Mouse (Mus musculus) layer of hippocampus, adult 2 months (tissue): Measurements from ENCODE around the gene Stmnd1. TPM values are rescaled to one million over a fixed set of nuclear protein-coding genes. Genes with fewer than 3 reads are reported as not detected.
"Not testable (repeated sequence)": the region's sequence is repeated elsewhere in the genome, so short reads cannot be mapped to it uniquely, and the experiment has no call there.

Experiments used
- DNase-seq, 2 experiments: peaks; one replicate each; pipeline ENCODE4 v3.0.0; 2022; ENCODE audit warnings: low spot score in 2 of 2
- H3K27ac ChIP-seq: fragments of 200-600 bp; 2 replicates; pipeline ENCODE4 v1.8.1; 2022
- H3K4me3 ChIP-seq: fragments of 200-600 bp; 2 replicates; pipeline ENCODE4 v1.8.1; 2022; ENCODE audit warnings: mild to moderate bottlenecking
- CTCF ChIP-seq: fragments of 200-600 bp; conservative IDR thresholded peaks from 2 replicates; pipeline ENCODE4 v1.8.1; 2022; ENCODE audit warnings: antibody characterized with exemption, mild to moderate bottlenecking, moderate library complexity
- total RNA-seq, 2 experiments: library from RNA; stranded (reverse); gene quantifications; 2 replicates each; pipeline ENCODE4 v1.2.3; 2021

Gene Stmnd1
- total RNA-seq, 2 experiments from 2014 or later = not detected

DNA sequence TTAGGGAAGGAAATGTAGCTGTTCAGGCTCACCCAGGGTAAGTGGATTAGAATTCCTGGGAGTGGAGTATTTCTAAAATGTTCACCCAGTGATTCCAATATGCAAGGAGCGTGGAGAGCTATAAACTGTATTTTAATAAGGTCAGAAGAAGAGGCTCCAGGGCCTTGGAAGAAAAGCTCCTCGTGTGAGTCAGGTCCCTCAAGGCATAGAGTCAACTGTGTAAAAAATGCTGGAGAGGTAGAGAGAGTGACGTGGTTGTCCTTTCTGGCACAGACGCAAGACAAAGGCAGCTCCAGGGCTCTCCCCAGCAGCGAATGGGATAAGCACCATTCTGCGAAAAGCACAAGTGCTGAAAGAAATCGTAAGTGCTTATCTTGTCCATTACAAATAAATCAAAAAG, 41.6 kb downstream of the Stmnd1 start:
- no peak for TF ChIP-seq CTCF

DNA sequence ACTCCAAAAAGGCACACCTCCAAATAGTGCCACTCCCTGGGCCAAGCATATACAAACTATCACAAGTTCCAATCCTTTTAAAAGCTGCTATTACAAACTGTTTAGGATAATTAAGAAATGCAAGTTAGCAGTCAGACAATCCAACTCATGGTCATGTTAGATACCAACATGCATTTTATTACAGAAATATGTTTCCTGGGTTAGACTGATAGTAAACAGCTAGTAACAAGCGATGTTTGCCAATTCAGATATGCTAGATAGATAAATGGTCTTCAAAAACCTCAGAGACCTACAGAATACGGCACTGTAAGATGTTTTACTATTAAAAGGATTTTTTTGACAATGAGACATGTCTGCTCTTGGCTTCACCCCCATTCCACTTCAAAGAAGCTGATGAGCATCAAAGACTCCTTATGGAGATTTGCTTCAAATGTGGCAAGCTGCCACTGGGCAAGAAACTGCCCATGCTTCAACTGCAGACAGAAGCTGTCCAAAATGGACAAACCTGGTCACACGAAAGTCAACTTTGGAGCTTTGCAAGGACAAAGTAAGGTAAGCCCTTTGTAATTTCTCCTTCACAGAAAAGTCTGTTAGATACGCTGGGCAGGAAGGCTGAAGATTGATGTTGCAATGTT, 52.9 kb downstream of the Stmnd1 start:
- DNase-seq = no peak
- H3K4me3 ChIP-seq = no peak overlapping the region
- H3K27ac ChIP-seq = no peak overlapping the region
- no peak for TF ChIP-seq CTCF

More for the DNA sequence above, 41.6 kb downstream of the Stmnd1 start:
- Histone ChIP-seq H3K27ac (no peak overlapping the region), H3K4me3 (no peak overlapping the region)
- no peak for DNase-seq

DNA sequence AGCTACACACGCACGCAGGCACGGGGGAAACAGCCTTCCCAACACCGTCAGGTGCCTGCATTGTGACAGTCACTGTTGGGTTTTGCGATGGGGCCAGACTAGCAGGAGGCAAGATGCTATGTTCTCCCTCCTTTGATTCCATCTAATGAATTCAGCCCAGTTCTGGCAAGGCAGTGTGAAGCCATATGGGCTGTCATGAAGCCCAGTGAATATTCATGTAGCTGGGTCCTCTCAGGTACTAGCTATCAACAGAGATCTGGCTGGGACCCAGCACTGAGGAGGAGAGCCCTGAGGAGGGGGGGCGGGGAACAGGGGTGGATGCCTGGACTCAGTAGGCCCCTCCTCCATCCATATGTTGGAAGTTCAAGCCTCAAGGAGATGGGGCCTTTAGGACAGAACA, 61.5 kb downstream of the Stmnd1 start:
- Histone ChIP-seq H3K4me3 (no peak overlapping the region), H3K27ac (peak overlapping the region; percentile 36; the same call in 1 of the 2 replicates)
- TF ChIP-seq CTCF = no peak
- DNase-seq = peak; percentile 70 to 84

DNA sequence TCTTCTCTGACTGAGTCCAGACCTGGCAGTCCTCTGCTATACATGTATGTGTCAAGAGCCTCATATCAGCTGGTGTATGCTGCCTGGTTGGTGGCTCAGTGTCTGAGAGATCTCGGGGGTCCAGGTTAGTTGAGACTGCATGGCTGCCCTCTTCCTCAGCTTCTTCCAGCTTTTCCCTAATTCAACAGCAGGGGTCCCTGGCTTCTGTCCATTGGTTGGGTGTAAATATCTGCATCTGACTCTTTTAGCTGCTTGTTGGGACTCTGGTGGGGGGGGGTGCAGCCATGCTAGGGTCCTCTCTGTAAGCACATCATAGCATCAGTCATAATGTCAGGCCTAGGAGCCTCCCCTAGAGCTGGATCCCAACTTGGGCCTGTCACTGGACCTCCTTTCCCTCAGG, 62.8 kb downstream of the Stmnd1 start:
- H3K27ac ChIP-seq = not testable (repeated sequence)

DNA sequence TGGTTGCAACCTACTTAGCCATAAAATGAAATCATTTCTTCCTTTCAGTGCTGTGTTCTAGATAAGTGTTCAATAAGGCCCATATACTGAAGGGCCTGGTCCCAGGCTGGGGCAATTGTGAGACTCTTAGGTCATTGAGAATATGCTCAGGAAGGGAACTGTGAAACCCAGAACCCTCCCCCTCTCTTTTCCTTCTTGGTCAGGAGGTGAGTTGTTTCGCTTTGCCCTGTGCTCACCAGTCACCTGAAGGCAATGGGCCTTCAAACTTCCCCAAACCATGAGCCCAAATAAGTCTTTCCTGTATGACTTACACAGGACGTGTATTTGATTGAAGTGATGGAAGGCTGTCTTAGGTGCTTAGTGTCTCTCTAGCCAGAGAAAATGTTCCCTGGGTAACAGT, 64.3 kb downstream of the Stmnd1 start:
- Histone ChIP-seq H3K27ac (no peak overlapping the region), H3K4me3 (no peak overlapping the region)
- no peak for DNase-seq
- TF ChIP-seq CTCF = no peak

More for the DNA sequence above, 62.8 kb downstream of the Stmnd1 start:
- not testable (repeated sequence) for H3K4me3 ChIP-seq, DNase-seq

DNA sequence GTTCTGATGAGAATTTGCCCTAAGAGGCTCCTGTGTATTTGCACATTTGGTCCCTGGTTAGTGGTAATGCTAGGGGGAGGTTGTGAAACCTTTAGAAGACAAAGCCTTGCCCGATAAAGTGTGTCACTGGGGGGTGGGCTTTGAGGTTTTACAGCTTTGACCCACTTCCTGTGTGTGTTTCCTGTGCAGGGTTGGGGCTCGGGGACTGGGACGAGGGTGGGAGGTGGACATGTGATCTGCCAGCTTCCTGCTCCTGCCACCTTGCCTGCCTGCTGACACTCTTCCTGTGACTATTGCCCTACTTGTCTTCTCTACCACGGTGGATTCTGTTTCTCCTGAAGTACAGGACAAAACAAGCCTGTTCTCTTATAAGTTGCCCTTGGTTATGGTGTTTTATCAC, 66.4 kb downstream of the Stmnd1 start:
- TF ChIP-seq CTCF = no peak
- H3K4me3 ChIP-seq = no peak overlapping the region
- no peak for DNase-seq
- no peak overlapping the region for H3K27ac ChIP-seq

DNA sequence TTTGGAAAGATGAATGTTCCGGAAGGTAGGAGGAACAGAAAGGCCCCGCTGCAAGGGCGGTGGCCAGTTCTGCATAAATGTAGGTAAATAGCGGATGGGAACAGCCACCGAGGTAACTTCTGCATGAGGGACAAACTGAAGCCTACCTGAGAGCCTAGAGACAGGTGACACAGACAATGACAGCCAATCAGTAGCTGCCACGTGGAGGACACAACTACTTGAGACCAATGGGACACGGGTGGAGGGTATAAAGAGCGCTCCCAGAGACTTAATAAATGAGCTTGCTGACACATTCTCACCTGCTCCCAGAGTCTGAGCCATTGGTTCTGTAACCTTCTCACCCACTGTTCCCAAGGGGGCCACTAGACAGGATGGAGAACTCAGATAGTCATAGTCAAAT, 67.1 kb downstream of the Stmnd1 start:
- no peak for TF ChIP-seq CTCF
- no peak for DNase-seq
- Histone ChIP-seq H3K27ac (no peak overlapping the region), H3K4me3 (no peak overlapping the region)

DNA sequence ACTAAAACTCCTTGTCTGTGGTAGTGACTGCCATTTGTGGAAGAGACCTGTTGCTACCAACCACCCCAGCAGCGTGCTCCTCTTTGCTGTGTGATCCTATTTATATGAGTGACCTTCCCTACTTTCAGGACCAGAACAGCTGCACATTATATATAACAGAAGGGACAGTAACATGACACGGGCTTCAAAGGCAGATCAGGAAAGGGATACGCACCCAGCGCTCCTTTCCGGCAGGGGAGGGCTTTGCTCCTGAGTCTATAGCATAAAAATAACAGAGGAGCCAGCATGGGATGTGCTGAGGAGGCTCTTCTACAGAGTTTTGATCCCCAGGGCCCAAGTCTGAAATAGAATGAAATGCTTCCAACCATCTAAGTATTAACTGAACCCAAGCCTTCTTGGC, 67.9 kb downstream of the Stmnd1 start:
- TF ChIP-seq CTCF = no peak
- no peak for DNase-seq
- Histone ChIP-seq H3K4me3 (no peak overlapping the region), H3K27ac (no peak overlapping the region)

DNA sequence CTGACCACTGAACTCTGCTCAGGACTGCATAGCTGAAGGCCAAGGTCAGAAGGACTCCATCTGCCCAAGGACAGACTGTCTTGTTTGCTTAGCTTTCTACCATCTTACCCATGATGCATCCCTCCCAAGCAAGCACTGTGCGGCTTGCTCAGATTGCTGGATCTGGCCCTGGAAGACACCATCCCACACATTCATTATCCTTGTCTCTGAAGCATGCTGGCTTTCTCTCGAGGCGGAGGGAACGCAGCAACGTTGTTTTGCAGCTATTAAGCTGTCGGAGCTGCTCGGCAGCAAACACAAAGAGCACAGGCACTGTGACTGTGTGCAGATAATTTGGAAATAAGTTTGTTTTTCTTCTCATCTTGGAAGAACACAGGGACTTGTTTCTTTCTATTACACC, 69.7 kb downstream of the Stmnd1 start:
- no peak overlapping the region for H3K4me3 ChIP-seq
- peak; percentile 19 to 74 for DNase-seq
- peak overlapping the region; percentile 62 for H3K27ac ChIP-seq
- no peak for TF ChIP-seq CTCF

DNA sequence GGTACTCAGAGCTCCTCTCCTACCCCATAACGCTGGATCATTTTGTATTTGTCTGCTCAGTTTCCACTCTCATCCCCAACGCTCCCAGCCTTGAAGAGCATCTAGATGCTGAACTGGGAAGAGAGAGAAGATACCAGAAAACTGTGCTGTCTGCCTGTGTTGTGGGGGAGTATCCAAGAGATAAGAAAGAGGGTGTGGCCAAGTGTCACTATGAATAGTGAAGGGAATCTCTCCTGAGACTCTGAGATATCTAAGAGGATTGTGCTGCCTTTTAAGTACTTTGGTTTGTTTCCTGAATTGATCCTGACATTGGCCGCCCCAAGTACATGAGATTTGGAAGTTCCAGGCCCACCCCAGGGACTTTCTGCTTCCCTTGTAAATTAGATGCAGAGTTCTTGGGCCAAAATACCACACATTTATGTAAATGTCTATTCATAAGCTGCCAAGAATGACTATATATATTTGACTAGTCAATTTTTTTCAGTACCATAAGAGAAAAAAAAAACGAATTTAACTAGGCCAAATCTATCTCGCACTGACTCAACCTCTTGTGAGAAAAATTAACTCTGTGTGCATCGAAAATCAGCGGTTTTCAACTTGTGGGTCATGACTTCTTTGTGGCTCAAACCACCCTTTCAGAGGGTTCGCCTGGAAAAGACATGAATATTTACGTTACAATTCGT, 73.5 kb downstream of the Stmnd1 start:
- no peak overlapping the region for H3K27ac ChIP-seq
- no peak for DNase-seq
- no peak overlapping the region for H3K4me3 ChIP-seq
- TF ChIP-seq CTCF = no peak

DNA sequence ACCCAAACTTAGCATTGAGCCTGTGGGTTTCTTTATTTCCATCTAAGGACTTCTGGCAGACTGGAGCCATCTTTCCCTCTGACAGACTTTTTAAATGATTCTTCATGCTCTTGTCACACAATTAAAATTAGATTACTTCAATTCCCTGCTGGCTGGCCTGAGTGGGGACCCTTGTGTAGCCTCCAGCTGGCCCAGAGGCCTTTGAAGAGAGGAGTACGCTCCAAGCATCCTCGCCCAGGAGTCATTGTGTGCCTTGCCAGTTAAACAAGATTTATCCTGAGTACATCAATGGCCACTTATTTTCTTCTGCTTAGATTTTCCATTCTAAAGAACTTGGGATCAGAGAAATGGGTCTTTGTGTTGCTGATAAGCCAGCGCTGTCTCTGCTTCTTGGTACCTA, 76.1 kb downstream of the Stmnd1 start:
- TF ChIP-seq CTCF = no peak
- DNase-seq = peak in 1 of 2 experiments; percentile 34

More for the DNA sequence above, 76.1 kb downstream of the Stmnd1 start:
- Histone ChIP-seq H3K27ac (no peak overlapping the region), H3K4me3 (no peak overlapping the region)

Other genes with a start within 250 kb of the Stmnd1 start
- gene Rbm24, start 144.7 kb downstream of the Stmnd1 start, total RNA-seq = 10 to 100 TPM; 20.2 to 24.7 TPM
- gene Cap2, start 228.1 kb downstream of the Stmnd1 start, total RNA-seq = 100 to 1,000 TPM; 216 to 220 TPM